Mouse (Mus musculus): Measurements from ENCODE around the gene 5830411N06Rik. TPM values are rescaled to one million over a fixed set of nuclear protein-coding genes. Genes with fewer than 3 reads are reported as not detected.
A peak's percentile ranks its signal among the peaks of the same experiment; 100 is the strongest.

Gene 5830411N06Rik
- total RNA-seq (2015): not detected in 2 replicates
- not detected in 2 replicates for total RNA-seq (2017)

DNA sequence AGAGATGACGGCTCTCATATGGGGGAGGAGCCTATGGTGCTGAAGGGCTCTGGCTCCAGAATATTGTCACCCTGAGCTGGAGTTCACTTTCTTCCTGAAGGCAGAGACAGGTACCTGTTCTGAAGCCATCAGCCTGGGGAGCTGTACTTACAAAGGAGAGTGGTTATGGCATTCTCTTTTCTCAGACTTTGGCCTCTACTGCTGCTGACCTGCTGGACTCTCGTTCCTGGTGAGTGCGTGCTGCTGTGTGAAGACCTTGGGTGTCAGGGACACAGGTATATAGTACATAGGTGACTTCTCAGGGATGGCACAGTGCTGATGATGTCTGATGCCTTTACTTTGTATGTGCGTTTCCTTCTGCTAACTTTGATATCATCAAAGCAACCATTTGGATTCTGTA is at the start of gene 5830411N06Rik:
TSS of gene 5830411N06Rik (plus strand) at position 69 of the 400 bp plus-strand sequence.
- no peak for ATAC-seq (replicated peaks; ENCODE audit: poor library complexity)

DNA sequence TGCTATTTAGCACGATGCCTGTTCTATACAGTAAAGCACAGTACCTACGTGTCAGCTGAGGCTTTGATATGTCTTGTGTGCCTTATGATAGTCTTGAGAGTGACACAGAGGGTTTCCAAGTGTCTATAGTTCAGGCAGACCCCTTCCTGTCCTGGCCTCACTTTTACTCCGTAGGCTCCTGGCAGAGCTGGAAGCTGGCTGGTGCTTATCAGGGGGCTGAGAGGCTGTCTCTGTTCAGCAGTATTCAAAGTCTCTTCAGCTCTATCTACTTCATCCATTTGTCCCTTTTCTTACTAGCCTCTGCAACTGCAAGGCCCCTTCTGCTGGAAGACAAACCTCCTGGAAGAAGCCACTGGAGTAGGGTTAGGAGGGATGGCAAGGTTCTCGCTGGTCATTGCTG is 46.0 kb upstream of the 5830411N06Rik start:
- ATAC-seq (replicated peaks; ENCODE audit: poor library complexity): peak; percentile 42

DNA sequence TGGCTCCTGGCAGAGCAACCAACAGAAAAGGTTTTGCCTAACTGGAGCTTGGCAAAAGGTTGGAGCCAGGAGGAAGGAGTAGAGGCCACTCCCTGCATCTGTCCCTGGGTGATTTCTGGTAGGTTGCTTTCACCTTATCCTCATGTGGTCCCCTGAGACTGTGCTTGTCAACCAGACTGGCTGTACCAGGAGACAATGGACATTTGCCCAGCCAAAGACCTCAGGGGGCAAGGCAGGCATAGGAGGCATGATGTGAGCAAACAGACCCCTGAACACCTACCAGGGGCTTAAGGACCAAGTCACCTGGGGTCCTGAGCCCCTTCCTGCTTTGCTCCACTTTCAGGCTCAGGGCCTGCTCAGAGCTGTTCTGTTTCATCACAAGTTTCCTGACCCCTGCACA is 41.2 kb upstream of the 5830411N06Rik start, which contains the start of gene Olfr524:
TSS of gene Olfr524 (minus strand) at position 101 of the 400 bp plus-strand sequence.
- no peak for ATAC-seq (replicated peaks; ENCODE audit: poor library complexity)

DNA sequence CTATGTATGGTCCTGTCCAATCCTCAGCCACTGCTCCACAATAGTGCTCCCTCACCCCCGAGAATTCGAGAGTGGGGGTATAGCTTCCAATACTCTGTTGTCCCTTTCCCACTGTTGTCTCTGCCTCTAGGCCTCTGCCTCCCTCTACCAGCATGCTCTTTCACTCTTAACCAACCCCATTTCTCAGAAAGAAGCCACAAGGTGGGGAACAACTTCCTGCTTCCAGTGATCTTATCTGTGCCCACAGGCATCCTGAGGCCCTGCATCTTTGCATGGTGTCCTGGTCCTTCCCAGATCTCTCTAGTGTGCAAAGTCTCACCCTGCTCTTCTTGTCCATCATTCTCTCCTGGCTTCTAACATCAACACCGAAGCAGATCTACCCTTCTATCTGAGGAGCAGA is 40.2 kb upstream of the 5830411N06Rik start:
- peak; percentile 37; the same call in 1 of the 2 replicates for ATAC-seq (replicated peaks; ENCODE audit: poor library complexity)

DNA sequence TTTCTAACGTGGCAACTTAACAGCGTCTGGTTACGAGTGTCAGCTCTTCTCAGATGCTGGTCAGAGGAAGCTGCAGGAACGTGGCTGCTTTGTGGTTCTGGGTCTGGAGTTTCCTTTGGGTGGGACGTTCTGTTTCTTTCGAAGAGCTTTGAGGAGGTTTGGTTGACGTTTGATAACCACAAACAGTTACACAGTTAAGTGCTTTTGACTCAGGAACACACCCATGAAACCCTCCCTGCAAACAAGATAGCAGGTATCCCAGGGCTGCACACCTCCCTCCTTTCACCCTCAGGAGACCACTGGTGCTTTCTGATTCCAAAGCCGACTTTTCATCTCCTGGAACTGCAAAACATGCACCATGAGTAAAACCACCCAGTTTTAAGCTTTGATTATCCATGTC is 38.9 kb upstream of the 5830411N06Rik start:
- ATAC-seq (replicated peaks; ENCODE audit: poor library complexity): peak; percentile 77

DNA sequence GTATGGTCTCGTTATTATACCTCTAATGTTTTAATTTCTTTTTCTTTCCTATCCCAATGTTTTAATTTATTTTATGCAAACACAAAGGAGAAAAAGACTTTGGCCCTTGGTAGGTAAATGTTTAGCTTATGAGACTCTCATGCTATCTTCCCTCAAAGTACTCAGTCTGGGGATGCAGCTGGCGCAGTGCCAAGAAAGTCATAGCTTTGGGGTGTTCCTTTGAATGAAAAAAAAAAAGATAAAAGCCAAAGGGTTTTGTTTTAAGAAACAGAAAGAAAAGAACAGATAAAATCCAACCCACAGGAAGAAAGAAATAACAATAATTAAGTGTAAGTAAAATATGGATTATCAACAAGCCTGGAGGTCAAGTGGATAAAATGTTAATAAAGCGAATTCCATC is 38.4 kb upstream of the 5830411N06Rik start:
- peak; percentile 32; the same call in 1 of the 2 replicates for ATAC-seq (replicated peaks; ENCODE audit: poor library complexity)

DNA sequence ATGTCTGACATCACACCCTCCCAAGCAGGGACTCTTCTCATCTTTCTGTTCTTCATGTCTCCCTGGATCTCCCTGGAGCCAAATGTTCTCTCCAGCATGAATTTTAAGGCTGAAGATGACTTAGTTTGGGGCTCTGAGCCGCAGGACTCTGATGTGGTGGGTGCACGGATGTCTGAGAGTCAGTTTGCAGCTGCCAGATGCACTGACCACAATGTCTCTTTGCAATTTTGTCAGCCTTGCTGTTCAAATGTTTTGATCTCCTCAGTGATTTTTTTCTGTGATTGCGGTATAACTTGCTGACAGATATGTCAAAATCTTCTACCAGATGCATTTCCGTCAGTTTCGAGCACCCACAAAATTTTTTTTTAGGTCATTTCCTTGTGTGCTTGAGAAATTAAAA is 33.2 kb upstream of the 5830411N06Rik start:
- ATAC-seq (replicated peaks; ENCODE audit: poor library complexity): no peak

DNA sequence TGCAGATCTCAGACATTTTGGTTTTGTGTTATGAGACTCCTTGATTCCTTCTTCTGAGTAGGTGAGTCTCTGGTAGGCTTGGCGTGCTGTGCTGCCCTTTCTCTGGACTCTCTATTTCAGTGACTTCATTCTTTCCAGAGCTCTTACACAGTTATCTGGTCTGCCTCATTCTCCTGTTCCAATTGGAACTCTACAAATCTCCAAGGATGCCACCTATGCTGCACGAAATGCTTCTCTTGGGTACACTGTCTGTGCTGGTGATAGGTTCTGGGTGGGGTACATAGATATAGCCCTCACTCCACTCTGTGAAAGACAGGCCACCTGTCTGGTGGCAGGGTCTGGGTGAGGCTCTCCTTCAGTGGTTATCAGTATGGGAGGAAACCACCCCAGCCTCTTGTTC is 29.1 kb upstream of the 5830411N06Rik start, which contains the start of gene Cd163l1:
TSS of gene Cd163l1 (plus strand) at position 301 of the 400 bp plus-strand sequence.
- ATAC-seq (replicated peaks; ENCODE audit: poor library complexity): no peak

DNA sequence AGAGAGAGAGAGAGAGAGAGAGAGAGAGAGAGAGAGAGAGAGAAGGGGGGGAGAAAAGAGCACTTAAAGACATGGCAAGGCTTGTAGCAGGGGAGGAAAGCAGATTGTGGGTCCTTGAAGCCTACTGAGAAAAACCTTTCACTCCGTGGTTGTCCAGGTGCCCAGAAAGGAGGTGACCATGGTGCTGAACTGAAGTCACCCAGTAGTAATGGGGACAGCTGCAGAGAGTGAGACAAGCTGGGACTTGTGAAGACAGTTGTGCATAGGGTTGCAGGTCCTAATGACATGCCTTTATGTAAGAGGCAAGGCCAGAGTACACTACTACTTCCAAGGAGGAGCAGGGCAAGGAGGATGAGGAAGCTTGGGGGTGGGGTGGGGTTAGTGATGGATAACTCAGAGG is 27.8 kb upstream of the 5830411N06Rik start:
- ATAC-seq (replicated peaks; ENCODE audit: poor library complexity): peak; percentile 44; the same call in 1 of the 2 replicates

DNA sequence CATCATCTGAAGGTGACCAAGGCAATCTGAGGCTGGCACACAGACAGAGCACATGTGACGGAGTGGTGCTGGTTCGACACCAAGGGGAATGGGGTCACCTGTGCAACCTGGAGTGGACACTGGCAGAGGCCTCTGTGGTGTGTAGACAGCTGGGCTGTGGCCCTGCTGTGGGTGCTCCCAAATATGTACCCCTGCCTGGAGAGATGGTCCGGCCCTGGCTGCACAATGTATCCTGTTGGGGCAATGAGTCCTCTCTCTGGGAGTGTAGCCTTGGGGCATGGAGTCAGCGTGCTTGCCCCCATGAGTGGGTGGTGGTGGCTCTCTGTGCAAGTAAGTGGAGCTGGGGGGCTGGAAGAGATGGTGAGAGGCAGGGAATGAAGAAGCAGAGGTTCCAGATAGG is 26.7 kb upstream of the 5830411N06Rik start:
- no peak for ATAC-seq (replicated peaks; ENCODE audit: poor library complexity)

DNA sequence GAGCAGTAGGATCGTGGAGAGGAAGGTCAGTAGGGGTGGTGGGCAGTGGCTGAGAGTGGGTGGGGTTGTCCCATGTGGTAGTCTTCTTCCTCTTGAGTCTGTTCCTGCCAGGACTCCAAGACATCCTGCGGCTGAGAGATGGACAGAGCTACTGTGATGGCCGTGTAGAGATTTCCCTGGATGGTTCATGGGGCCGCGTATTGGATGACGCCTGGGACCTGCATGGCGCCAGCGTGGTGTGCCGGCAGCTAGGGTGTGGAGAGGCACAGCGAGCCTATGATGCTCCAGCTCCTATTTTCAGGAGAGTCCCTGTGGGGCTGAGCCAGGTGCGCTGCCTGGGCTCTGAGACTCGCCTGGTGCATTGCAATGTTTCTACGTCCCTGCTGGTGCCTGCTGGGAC is 22.9 kb upstream of the 5830411N06Rik start:
- ATAC-seq (replicated peaks; ENCODE audit: poor library complexity): no peak

DNA sequence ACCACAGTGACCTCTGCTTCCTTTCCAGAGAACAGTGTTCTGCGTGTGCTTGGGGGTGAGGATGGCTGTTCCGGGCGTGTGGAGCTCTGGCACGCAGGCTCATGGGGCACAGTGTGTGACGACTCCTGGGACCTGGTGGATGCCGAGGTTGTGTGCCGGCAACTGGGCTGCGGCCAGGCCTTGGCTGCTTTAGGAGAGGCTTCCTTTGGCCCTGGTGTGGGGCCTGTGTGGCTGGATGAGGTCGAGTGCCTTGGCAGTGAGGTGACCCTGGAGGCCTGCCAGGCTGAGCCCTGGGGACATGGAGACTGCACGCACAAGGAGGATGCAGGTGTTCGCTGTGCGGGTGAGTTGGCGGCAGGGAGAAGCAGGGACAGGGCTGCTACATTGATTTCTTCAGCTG is 18.6 kb upstream of the 5830411N06Rik start:
- ATAC-seq (replicated peaks; ENCODE audit: poor library complexity): no peak

DNA sequence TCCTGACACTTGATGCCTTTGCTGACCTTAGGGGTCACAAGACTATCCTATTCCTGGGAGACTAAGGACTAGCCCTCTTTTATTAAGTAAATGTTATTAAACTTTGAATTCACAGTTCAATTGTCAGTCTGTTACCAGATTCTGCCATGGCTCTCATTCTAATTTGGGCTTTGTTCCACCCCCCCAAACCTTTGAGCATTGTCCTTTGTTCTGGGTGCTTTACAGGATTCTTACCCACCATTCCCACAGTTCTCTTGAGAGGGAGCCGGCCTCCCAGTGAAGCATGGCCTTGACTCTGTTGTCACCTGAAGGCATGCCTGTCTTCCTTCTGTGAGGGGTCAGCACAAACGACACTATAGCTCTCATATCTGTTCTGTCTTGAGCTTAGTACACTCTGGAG is 16.1 kb upstream of the 5830411N06Rik start:
- ATAC-seq (replicated peaks; ENCODE audit: poor library complexity): no peak

DNA sequence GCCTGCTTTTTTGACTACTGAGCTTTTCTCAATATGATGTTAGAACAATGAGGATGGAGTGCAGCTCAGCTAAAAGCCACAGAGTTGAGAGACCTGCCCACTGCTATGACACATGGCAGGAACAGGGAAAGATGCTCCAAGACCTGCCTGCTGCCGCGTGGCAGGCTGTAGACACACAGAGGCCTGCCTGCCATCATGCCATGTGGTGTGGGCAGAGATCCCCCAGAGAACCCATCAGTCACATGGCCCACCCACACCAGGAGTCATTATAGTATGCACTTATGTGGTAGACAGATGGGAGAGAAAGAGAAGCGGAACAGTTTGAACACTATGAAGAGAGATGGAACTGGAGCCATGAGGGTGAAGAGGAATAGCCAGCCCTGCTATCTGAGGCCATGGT is 13.4 kb upstream of the 5830411N06Rik start:
- ATAC-seq (replicated peaks; ENCODE audit: poor library complexity): no peak

DNA sequence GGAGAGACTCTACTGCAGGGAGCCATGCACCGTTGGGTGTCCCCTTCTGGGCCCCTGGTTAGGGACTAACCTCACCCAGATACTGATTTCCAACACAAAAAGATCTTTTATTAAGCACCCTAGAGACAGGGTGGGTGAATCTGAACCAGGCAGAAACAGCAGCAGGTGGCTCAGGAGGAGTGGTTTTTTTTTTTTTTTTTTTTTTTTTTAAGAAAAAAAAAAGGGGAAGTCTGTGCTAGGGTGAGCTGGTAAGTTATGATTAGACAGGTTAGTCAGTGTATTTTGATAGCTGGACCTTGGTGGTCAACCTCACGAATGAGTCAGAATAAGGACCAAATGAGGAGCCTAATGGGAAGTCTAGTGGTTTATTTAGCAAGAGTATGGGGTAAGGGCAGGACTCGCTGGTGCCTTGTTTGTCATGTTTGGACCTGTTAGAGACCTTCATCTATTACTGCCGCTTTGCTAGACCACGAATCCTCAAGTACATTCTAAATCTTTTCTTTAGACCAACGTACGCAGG is 6.8 kb downstream of the 5830411N06Rik start:
- 0 out of 2 replicates have a peak, but pooled peaks have one; percentile 17 for ATAC-seq (replicated peaks; ENCODE audit: poor library complexity)

DNA sequence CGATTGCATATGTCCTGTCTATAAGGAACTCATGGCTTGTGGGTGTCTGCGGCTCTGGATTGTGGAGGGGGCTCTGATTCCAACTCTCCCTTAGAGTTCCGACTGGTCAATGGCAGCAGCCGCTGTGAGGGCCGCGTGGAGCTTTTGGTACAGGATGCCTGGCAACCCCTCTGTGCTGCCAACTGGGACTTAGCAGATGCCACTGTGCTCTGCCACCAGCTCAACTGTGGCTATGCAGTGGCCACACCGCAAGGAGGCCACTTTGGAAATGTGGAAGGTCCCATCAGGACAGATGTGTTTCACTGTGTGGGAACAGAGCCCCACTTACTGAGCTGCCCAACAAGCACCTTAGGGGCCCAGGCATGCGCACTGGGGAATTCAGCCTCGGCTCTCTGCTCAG is 48.7 kb downstream of the 5830411N06Rik start:
- ATAC-seq (replicated peaks; ENCODE audit: poor library complexity): no peak

DNA sequence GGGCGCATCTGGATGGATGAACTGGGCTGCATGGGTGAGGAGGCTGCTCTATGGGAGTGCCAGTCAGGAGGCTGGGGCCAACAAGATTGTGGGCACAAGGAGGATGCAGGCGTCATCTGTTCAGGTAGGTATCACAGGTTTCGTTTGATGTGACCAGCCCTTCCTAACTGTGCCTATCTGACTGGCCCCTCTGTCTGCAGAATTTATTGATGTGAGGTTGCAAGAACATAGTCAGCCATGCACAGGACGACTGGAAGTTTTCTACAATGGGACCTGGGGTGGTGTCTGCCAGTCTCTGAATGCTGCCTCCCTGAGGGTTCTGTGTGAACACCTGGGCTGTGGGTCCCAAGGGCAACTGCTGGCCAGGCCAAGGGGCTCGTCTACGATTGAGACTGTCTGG is 49.8 kb downstream of the 5830411N06Rik start:
- ATAC-seq (replicated peaks; ENCODE audit: poor library complexity): no peak

DNA sequence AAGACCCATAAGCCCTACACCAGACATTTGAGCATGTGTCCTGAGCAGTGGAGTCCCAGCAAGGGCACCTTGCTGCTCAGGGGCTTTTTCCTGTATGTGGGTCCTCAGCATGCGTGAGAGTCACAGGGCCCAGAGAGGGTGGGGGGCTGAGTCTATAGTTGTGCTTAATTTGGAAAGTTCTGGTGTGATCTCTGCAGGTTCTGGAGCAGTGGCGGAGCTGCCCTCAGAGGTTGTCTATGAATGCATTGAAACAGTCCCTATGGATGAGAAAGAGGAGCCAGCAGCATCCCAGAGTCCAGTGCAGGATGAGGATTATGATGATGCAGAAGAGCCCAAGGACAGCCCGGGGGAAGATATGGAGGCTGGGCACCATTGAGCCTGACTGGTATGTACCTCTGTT is 52.3 kb downstream of the 5830411N06Rik start:
- no peak for ATAC-seq (replicated peaks; ENCODE audit: poor library complexity)

DNA sequence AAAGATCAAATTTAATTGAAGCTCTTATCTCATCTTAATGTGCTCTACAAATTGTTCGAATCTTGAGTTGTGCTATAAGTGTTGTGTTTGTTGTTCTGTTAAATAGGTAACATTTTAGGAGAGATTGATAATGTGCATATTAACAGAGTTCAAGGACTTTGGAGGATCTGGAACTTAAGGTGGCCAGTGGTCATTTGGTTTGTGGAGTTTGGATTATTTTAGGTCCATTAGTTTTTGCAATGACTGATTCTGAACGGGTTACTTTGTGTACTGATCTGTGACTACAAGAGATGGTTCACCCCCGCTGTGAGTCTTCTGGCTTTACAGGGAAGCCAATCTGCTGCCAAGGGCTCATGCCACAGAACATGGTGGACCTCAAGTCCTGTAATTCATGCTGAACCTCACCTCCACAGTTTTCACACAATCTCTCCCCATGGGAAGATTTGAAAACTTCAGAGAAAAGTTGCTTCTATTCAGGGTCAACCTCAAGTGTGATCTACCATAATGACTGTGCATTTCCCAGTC is 72.8 kb downstream of the 5830411N06Rik start:
- ATAC-seq (replicated peaks; ENCODE audit: poor library complexity): no peak

DNA sequence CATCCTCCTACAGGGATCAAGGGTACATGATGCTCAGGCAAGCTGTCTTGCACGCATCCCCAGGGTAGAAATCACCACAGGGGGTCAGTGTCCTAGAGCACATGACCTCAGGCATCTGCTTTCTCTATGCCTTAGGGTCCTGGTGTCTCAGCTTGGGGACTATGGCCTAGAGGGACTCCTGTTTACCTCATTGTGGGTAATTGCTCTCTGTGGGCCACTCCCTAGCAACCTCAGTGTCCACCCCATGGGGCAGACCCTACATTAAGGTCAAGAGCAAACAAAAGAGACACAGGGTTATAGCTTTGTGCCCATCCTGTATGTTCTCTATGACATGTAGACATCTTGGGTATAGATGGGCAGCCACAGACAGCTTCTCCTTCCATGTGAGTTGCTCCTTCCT is 73.5 kb downstream of the 5830411N06Rik start, which contains the start of gene Olfr525:
TSS of gene Olfr525 (plus strand) at position 301 of the 400 bp plus-strand sequence.
- no peak for ATAC-seq (replicated peaks; ENCODE audit: poor library complexity)

DNA sequence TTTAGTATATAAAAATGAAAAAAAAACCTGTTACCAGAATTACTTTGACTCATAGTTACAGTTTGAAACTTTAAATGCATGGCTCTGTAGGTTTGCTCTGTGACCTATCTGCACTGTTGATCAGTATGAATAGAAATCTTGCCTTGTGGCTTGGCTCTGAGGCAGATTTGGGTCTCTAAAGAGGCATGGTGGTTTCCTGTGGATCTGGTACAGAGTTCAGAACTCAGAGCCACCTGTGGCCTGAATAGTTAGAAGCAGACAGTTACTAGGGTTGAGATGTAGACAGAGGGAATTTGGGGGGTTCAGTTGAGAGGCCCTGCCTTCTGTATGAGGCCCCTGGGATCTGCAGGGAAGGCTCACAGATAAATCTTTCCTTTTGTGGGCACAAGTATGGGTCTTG is 74.1 kb downstream of the 5830411N06Rik start:
- ATAC-seq (replicated peaks; ENCODE audit: poor library complexity): no peak

DNA sequence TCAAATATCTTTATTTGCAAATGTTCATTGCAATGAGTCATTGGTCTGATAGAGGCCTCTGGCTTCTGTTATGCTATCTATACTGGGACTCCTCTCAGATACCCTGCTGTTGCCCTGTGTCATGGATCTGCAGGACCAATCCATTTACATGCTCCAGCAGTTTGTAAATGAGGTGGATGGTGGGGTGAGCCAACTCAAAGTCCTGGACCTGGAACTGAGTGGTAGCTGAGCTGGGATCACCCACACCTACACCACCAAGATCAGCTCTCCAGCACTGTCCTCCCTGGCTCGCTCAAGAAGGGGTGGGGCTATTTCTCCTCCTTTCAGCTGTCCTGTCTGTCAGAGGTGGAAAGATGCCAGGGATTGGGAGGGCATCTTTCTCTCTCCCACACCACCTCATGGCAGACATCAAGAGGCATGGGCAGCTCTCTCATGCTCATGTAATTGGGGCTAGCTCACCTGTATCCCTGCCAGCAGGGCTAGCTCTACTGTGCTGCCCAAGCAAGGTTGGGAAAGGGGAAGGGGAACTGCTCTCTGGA is 82.8 kb downstream of the 5830411N06Rik start:
- no peak for ATAC-seq (replicated peaks; ENCODE audit: poor library complexity)

DNA sequence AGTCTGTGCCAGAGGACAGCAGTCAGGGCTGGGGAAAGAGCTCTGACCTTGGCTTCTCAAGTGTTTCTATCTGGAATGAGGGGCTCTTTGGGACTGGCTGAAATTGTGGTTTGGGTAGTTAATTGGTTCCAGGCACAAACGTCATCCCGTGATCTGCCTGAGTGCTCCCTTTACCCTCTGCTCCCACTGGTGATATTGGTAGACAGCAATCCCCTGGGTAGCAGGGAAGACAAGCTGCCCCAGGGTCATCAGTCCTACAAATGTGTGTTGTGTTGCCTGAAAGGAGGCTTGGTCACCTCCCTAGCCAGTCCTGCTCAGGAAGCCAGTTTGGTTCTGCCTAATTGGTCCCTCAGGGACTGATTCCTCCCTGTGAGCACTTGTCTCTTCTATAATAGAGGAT is 86.6 kb downstream of the 5830411N06Rik start, which contains the start of gene Olfr527:
TSS of gene Olfr527 (plus strand) at position 301 of the 400 bp plus-strand sequence.
- no peak for ATAC-seq (replicated peaks; ENCODE audit: poor library complexity)

Data from megakaryocyte progenitor cell, adult 5-6 weeks (primary cell).